Mouse (Mus musculus) Muller cell, postnatal 12 days (primary cell): ENCODE results near the gene Casr.

Source experiments
- DNase-seq: peaks from one replicate; pipeline ENCODE4 v3.0.0-alpha.2; 2015; ENCODE audit errors: inconsistent ontology term

The Casr gene

GRCm38 (mm10) chr16:36561386-36562338 lies at the start of gene Casr:
TSS of gene Casr (minus strand) at chr16:36562141.
- no peak for DNase-seq

- no peak for DNase-seq
These were observed 40.7 kb upstream of the Casr start for GRCm38 (mm10) chr16:36602632-36603031.

- DNase-seq, result no peak
These were observed 36.3 kb upstream of the Casr start for GRCm38 (mm10) chr16:36598265-36598664.

GRCm38 (mm10) chr16:36596671-36597410 lies 34.9 kb upstream of the Casr start:
- no peak for DNase-seq

- DNase-seq, result no peak
These were observed 28.0 kb upstream of the Casr start for GRCm38 (mm10) chr16:36589898-36590297.

GRCm38 (mm10) chr16:36587971-36588370 lies 26.0 kb upstream of the Casr start:
- DNase-seq, result no peak

- no peak for DNase-seq
These were observed 20.1 kb upstream of the Casr start for GRCm38 (mm10) chr16:36582073-36582472.

GRCm38 (mm10) chr16:36571942-36572341 lies 10.0 kb upstream of the Casr start:
- no peak for DNase-seq

- DNase-seq, result no peak
These were observed 2.4 kb downstream of the Casr start for GRCm38 (mm10) chr16:36559573-36559972.

- no peak for DNase-seq
These were observed 6.2 kb downstream of the Casr start for GRCm38 (mm10) chr16:36555672-36556165.

GRCm38 (mm10) chr16:36553624-36554023 lies 8.3 kb downstream of the Casr start:
- DNase-seq, result no peak

GRCm38 (mm10) chr16:36545333-36545732 lies 16.6 kb downstream of the Casr start:
- no peak for DNase-seq

GRCm38 (mm10) chr16:36543091-36543490 lies 18.9 kb downstream of the Casr start:
- DNase-seq, result no peak

GRCm38 (mm10) chr16:36540834-36541233 lies 21.1 kb downstream of the Casr start:
- no peak for DNase-seq

GRCm38 (mm10) chr16:36532981-36533687 lies 28.8 kb downstream of the Casr start:
- DNase-seq, result peak; percentile 1

GRCm38 (mm10) chr16:36532046-36532445 lies 29.9 kb downstream of the Casr start:
- no peak for DNase-seq

GRCm38 (mm10) chr16:36531630-36532029 lies 30.3 kb downstream of the Casr start:
- no peak for DNase-seq

GRCm38 (mm10) chr16:36530566-36531552 lies 31.1 kb downstream of the Casr start:
- DNase-seq, result no peak

GRCm38 (mm10) chr16:36528822-36529221 lies 33.1 kb downstream of the Casr start:
- DNase-seq, result no peak

- no peak for DNase-seq
These were observed 35.2 kb downstream of the Casr start for GRCm38 (mm10) chr16:36526596-36527282.
